22 mouse cellular contexts compared by ENCODE assay signal in the genomic region with DNA sequence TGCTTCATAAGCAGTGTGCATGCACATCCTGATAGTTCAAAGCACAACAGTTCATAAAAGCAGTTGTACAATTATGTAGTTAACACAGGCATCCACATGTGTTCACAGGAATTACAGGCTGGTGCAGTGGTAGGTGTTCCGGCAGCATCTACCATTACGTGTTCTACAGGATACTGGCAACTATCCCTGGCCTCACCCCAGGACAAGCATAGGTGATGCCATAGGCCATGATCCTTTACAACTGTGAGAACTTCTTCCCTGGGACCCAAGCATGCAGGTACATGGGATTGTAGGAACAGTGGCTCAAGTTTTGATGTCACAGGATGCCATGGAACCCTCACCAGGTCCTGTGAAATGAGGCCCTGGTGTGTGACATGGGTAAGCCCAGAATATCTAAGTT.
"Had no signal": no experiment of that assay in that cellular context is flagged by ENCODE, and none has a peak within 500 bp of the region (broad histone marks: within the 10 kb centered on the region; RNA-seq: fewer than 3 reads in every experiment).

No protein-coding gene starts in this region.

- H3K4me2 ChIP-seq: heart, embryonic 11.5 days; heart, embryonic 13.5 days; heart, embryonic 15.5 days; hindbrain, embryonic 13.5 days; hindbrain, embryonic 15.5 days; limb, embryonic 13.5 days; limb, embryonic 15.5 days had no signal

- H3K9ac ChIP-seq: heart, embryonic 13.5 days; heart, embryonic 15.5 days; hindbrain, embryonic 13.5 days; hindbrain, embryonic 15.5 days; limb, embryonic 13.5 days; limb, embryonic 15.5 days had no signal

- H3K27me3 ChIP-seq: heart, embryonic 13.5 days; heart, embryonic 15.5 days; hindbrain, embryonic 13.5 days; hindbrain, embryonic 15.5 days; limb, embryonic 13.5 days; limb, embryonic 15.5 days had no signal

- H3K4me3 ChIP-seq: gastrocnemius, adult 2 months; heart, embryonic 13.5 days; heart, embryonic 15.5 days; hindbrain, embryonic 13.5 days; hindbrain, embryonic 15.5 days; layer of hippocampus, adult 2 months; left cerebral cortex, adult 2 months; limb, embryonic 13.5 days; limb, embryonic 15.5 days had no signal

- DNase-seq: gastrocnemius, adult 2 months; gastrocnemius, postnatal 10 days; gastrocnemius, postnatal 25 days; heart, adult 18-20 months; heart, postnatal 14 days; heart, postnatal 36 days; kidney, adult 18-20 months; kidney, adult 8-10 months; kidney, postnatal 10 days; kidney, postnatal 25 days; kidney, postnatal 4 days had no signal

- H3K4me1 ChIP-seq: hindbrain, embryonic 13.5 days; hindbrain, embryonic 15.5 days had no signal

- ATAC-seq: hindbrain, postnatal 0 days; intestine, postnatal 0 days had no signal

- H3K27ac ChIP-seq: gastrocnemius, adult 2 months; hindbrain, embryonic 13.5 days; hindbrain, embryonic 15.5 days; hindbrain, postnatal 0 days; layer of hippocampus, adult 2 months; left cerebral cortex, adult 2 months; limb, embryonic 13.5 days; limb, embryonic 15.5 days had no signal
